Mouse (Mus musculus): ENCODE measurements around the gene Gpr25. TPM values are rescaled to one million over a fixed set of nuclear protein-coding genes. Genes with fewer than 3 reads are reported as not detected.
A peak's percentile ranks its signal among the peaks of the same experiment; 100 is the strongest.

Gene Gpr25
- polyA plus RNA-seq, 1 experiment = not detected

DNA sequence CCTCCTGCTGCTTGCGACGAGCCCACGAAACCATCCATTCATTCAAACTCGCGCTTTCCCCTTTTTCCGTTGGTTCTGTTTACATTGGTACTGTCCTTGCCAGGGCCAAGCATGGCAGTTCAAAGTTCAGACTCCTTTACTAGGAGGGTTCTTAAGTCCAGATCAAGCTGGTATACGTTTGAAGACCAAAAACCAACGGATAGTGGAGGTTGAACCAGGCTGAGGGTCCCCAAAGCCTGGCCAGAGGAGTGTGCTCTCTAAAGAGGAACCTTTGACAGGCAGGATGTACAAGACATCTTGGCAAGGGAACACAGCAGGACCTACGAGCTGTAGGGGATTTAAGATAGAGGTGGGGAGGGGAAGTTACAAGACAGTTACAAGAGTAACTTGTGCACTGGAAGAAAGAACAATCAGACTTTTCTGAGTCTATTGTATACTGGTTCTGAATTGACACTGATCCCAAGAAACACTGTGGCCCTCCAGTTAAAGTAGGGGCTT, 26.0 kb downstream of the Gpr25 start:
- Histone ChIP-seq H3K4me1 (ENCODE audit: control insufficient read depth, insufficient read depth, low read length) (no peaks in the 10 kb centered on the region), H3K4me3 (ENCODE audit: insufficient read depth, low read length) (peak overlapping the region; percentile 59), H3K27ac (ENCODE audit: insufficient read depth, low read depth, low read length) (no peak overlapping the region)
- TF ChIP-seq CTCF (IDR thresholded peaks at IDR 0.05; ENCODE audit: low read depth, low read length) = no peak
- no peak for TF ChIP-seq POLR2A (IDR thresholded peaks at IDR 0.05; ENCODE audit: borderline replicate concordance, low read depth, low read length)

DNA sequence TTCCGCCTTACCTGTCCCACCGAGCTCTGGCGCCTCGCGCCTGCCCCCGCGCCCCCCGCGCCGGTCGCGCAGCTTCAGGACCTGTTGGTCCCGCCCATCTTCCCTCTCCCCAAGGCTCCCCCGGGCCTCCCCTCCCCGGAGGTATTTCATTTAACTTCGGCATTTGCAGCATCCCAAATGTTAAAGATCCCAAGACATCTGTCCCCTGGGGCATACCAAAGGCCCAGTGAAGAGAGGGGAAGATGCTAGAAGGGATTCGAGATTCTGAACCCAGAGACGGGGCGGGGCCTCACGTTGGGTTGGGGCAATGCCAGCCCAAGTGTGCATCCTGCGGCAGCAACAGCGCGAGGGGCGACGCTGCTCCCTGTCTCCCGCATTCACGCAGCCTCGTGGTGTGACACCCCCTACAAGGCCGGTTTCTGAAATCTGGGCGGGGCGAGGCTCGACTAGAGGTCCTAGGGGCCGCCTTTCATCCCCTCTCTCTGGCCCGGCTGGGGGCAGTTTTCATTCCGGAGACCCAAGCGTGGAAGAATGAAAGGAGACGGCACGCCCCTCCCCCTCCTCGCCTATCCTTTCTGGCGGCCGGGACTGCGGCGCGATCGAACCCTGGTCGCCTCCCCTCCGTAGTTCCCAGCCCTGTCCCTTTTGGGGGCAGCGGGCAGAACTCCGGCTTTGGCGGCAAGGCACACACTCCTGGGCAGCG, 26.6 kb downstream of the Gpr25 start, which contains the start of gene Inava:
Gene Inava (minus strand): TSS at position 373 of the 703 bp plus-strand sequence.
- TF ChIP-seq POLR2A (IDR thresholded peaks at IDR 0.05; ENCODE audit: borderline replicate concordance, low read depth, low read length) = no peak
- TF ChIP-seq CTCF (IDR thresholded peaks at IDR 0.05; ENCODE audit: low read depth, low read length) = no peak
- no peak within 1 kb of the TSS for H3K27ac ChIP-seq (ENCODE audit: insufficient read depth, low read depth, low read length)
- H3K4me3 ChIP-seq (ENCODE audit: insufficient read depth, low read length) = peak within 1 kb of the TSS; percentile 59
- no peaks in the 10 kb centered on the region for H3K4me1 ChIP-seq (ENCODE audit: control insufficient read depth, insufficient read depth, low read length)

DNA sequence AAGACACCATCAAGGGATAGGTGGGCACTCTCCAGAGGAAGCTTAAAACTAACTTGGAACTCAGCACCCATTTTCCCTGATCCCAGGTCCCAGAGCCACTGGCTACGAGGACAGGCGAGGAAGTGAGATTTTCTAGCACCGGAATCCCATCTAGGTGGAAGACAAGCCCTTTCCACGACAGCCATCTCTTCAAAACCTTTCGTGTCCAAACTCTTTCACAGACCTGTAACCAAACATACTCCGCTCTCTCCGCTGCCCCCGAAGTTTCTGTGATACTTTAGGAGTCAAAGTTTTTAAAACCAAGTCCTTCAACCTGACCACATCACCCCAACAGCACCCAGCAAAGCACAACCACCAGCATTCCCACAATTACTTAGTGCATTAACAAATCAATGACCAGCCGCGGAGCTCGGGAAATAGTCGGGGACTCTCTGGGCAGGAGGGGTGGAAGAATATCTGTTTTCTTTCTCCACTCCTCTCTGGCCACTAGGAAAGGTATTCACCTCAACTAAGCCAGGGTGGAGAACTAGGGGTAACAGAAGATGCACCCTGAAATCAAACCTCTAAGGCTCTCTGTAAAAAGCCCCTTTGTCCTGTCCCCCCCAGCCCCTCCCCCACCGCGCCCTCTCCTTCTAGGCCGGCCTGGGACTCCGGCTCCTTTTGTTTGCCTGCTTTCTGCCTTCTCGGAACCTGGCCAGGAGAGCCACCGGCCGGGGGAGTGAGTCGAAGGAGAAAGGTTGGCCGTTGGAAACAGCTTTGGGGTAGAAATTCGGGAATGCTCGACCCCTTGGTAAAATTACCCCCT, 27.5 kb downstream of the Gpr25 start:
- Histone ChIP-seq H3K27ac (ENCODE audit: insufficient read depth, low read depth, low read length) (no peak overlapping the region), H3K4me3 (ENCODE audit: insufficient read depth, low read length) (no peak overlapping the region), H3K4me1 (ENCODE audit: control insufficient read depth, insufficient read depth, low read length) (no peaks in the 10 kb centered on the region)
- no peak for TF ChIP-seq CTCF (IDR thresholded peaks at IDR 0.05; ENCODE audit: low read depth, low read length)
- TF ChIP-seq POLR2A (IDR thresholded peaks at IDR 0.05; ENCODE audit: borderline replicate concordance, low read depth, low read length) = no peak

DNA sequence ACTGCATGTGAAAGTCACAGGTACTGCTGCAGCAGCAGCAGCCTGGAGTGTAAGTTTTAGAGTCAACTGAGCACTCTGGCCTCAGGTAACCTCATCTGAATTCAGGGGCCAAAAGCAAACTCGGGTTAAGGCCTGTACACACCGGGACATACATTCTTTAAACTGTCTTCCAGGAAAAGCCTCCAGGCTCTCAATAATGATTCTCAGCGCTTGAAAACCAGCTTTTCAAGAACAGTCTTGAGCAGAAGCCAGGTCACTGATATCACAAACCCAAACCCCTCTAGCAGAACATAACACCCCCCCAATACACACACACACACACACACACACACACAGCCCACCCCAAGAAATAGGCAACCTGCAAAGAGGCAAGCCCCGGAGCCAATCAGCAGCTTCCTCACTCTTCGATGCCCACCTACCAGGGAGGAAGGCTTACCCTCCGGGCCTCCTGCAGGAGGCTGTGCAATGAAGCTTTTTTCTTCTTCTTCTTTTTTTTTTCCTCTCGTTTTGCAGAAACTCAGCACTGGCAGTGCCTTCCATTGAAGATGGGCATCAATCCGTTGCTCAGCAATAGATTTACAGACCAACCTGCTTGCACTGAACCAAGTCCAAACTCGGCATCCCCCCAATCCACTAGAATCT, 28.3 kb downstream of the Gpr25 start:
- Histone ChIP-seq H3K27ac (ENCODE audit: insufficient read depth, low read depth, low read length) (no peak overlapping the region), H3K4me3 (ENCODE audit: insufficient read depth, low read length) (no peak overlapping the region), H3K4me1 (ENCODE audit: control insufficient read depth, insufficient read depth, low read length) (no peaks in the 10 kb centered on the region)
- no peak for TF ChIP-seq CTCF (IDR thresholded peaks at IDR 0.05; ENCODE audit: low read depth, low read length)
- TF ChIP-seq POLR2A (IDR thresholded peaks at IDR 0.05; ENCODE audit: borderline replicate concordance, low read depth, low read length) = no peak

DNA sequence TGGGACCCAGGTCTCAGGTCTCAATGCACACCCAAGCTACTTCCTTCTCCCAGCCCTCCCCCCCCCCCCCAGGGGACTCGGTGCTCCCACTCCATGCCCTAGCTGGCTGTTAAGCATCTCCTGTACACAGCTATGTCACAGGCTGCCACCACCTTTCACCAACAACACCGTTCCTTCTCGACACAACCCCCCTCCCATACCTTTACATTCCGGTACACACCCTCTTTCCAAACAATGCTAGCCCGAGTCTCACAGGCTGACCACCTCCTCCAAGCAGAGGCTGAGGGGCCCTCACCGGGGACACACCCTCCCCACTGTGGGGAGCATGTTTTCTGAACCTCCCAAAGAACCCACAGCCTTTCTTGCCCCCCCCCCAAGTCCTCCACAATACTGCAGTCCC, 29.1 kb downstream of the Gpr25 start:
- H3K4me3 ChIP-seq (ENCODE audit: insufficient read depth, low read length) = no peak overlapping the region
- no peaks in the 10 kb centered on the region for H3K4me1 ChIP-seq (ENCODE audit: control insufficient read depth, insufficient read depth, low read length)
- TF ChIP-seq POLR2A (IDR thresholded peaks at IDR 0.05; ENCODE audit: borderline replicate concordance, low read depth, low read length) = no peak
- no peak for TF ChIP-seq CTCF (IDR thresholded peaks at IDR 0.05; ENCODE audit: low read depth, low read length)
- no peak overlapping the region for H3K27ac ChIP-seq (ENCODE audit: insufficient read depth, low read depth, low read length)

DNA sequence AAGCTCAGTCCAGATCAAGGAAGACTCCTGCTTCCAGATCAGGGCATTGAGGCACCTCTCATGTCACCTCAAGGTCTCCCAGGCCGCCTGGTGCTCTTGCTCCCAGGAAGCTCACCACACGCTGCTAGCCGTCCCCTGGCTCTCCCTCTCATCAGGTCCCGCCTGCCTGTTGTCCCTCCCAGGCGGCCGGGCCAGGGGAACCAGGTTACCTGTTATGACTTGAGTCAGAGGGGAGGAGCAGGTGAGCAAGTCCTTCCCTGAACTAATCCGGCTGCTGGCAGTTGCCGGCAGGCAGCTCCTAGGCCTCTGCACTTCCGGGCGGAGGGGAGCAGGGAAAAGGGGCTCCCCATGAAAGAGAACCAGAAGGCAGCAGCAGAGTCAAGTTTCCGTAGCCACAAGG, 30.5 kb downstream of the Gpr25 start:
- TF ChIP-seq POLR2A (IDR thresholded peaks at IDR 0.05; ENCODE audit: borderline replicate concordance, low read depth, low read length) = no peak
- H3K4me1 ChIP-seq (ENCODE audit: control insufficient read depth, insufficient read depth, low read length) = no peaks in the 10 kb centered on the region
- no peak overlapping the region for H3K4me3 ChIP-seq (ENCODE audit: insufficient read depth, low read length)
- no peak overlapping the region for H3K27ac ChIP-seq (ENCODE audit: insufficient read depth, low read depth, low read length)

DNA sequence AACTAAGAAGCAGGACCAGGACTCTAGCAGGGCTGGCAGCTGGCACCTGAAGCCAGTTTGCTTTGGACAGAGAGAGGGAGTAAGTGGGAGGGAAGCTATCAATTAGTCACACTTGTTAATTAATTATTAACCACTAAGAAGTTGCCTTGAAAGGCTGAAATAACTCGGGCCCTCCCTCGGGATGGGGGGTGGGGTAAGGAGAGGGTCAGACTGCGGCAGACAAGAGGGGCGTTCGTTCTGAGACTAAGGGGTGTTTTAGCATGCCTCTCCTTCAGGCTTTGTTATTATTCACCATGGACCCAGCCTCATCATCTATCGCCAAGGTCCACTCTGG, 31.7 kb downstream of the Gpr25 start:
- no peaks in the 10 kb centered on the region for H3K4me1 ChIP-seq (ENCODE audit: control insufficient read depth, insufficient read depth, low read length)
- H3K4me3 ChIP-seq (ENCODE audit: insufficient read depth, low read length) = no peak overlapping the region
- TF ChIP-seq CTCF (IDR thresholded peaks at IDR 0.05; ENCODE audit: low read depth, low read length) = no peak
- no peak for TF ChIP-seq POLR2A (IDR thresholded peaks at IDR 0.05; ENCODE audit: borderline replicate concordance, low read depth, low read length)
- no peak overlapping the region for H3K27ac ChIP-seq (ENCODE audit: insufficient read depth, low read depth, low read length)

DNA sequence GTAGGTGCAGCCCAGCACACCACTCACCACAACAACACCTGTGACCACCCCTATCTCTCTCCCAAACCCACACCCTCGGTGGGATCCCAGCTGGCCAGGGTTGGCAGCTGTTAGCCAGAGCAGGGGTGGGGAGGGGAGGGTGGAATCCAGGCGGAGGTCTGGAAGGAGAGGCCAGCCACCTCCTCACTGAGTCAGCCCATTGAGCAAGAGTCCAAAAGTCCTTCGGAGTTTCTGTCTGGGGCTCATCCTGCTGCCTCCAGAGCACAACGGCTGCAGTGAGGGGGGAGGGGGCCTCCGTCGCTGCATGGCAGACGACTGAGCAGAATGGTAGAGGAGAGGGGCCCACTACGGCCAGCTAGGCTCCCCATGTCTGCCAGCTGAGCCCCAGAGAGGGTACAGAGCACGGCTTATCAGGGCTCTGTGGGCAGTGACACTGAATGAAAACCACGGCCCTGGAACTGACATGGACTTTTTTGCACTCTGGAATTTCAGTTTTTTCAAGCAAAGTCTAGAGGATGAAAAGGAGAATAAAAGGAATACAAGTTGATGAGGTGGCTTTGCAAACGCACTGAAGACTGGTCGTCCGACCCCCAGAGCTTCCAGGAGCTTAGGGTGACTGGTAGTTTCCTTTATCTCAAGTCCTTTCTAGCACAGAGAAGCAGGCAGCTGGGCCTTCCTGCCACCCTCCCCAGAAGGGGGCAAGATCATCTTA, 32.2 kb downstream of the Gpr25 start:
- Histone ChIP-seq H3K4me1 (ENCODE audit: control insufficient read depth, insufficient read depth, low read length) (no peaks in the 10 kb centered on the region), H3K27ac (ENCODE audit: insufficient read depth, low read depth, low read length) (no peak overlapping the region), H3K4me3 (ENCODE audit: insufficient read depth, low read length) (no peak overlapping the region)
- TF ChIP-seq CTCF (IDR thresholded peaks at IDR 0.05; ENCODE audit: low read depth, low read length) (no peak), POLR2A (IDR thresholded peaks at IDR 0.05; ENCODE audit: borderline replicate concordance, low read depth, low read length) (no peak)

DNA sequence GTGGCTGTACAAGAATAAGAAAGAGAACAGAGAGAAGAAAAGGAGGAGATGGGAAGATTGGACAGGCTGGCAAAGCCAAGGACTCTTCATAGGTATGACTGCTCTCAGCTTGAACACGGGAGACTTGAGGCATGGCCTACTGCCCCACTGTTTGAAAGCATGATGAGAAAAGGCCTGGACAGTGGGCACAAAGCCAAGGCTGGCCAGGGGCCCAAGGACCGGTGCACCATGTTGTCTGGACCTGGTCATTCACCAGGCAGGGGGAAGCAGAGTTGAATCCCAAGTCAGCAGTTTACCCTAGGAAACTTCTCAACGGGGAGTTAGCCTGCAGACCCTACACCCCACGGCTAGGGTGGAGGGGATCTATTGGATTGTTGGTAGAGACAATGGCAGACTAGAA, 32.8 kb downstream of the Gpr25 start:
- H3K4me1 ChIP-seq (ENCODE audit: control insufficient read depth, insufficient read depth, low read length) = no peaks in the 10 kb centered on the region
- H3K4me3 ChIP-seq (ENCODE audit: insufficient read depth, low read length) = no peak overlapping the region
- H3K27ac ChIP-seq (ENCODE audit: insufficient read depth, low read depth, low read length) = no peak overlapping the region
- no peak for TF ChIP-seq POLR2A (IDR thresholded peaks at IDR 0.05; ENCODE audit: borderline replicate concordance, low read depth, low read length)
- TF ChIP-seq CTCF (IDR thresholded peaks at IDR 0.05; ENCODE audit: low read depth, low read length) = no peak
